Mouse (Mus musculus) hindbrain, postnatal 0 days (tissue): ENCODE measurements around the gene Gucy2g. TPM values are rescaled to one million over a fixed set of nuclear protein-coding genes. Genes with fewer than 3 reads are reported as not detected.

Experiments
- ATAC-seq: fragments of 200-750 bp; cut with Nextera tagmentation; 2 replicates; pipeline ENCODE4 v1.8.0; 2017; ENCODE audit warnings: mild to moderate bottlenecking, moderate TSS enrichment, moderate library complexity
- DNase-seq: peaks from one replicate; pipeline ENCODE4 v3.0.0-alpha.2; 2015; ENCODE audit warnings: low spot score
- H3K27ac ChIP-seq: fragments of 300-500 bp; sonication (generic); 2 replicates; pipeline ENCODE4 v1.5.1; 2014; ENCODE audit warnings: mild to moderate bottlenecking
- H3K27me3 ChIP-seq: fragments of 300-500 bp; sonication (generic); 2 replicates; pipeline ENCODE4 v1.6.1; 2014; ENCODE audit warnings: low read length, mixed read lengths; ENCODE audit not compliant: insufficient read depth
- H3K36me3 ChIP-seq: fragments of 300-500 bp; sonication (generic); 2 replicates; pipeline ENCODE4 v1.6.1; 2014; ENCODE audit warnings: low read length, mixed read lengths; ENCODE audit not compliant: insufficient read depth
- H3K4me1 ChIP-seq: fragments of 300-500 bp; sonication (generic); 2 replicates; pipeline ENCODE4 v1.6.1; 2014; ENCODE audit warnings: antibody characterized with exemption, low read length, mixed read lengths; ENCODE audit not compliant: insufficient read depth
- H3K4me2 ChIP-seq: fragments of 300-500 bp; sonication (generic); 2 replicates; pipeline ENCODE4 v1.6.1; 2014; ENCODE audit warnings: low read depth, mild to moderate bottlenecking, low read length, moderate library complexity, mixed read lengths
- H3K4me3 ChIP-seq: fragments of 300-500 bp; sonication (generic); 2 replicates; pipeline ENCODE4 v1.5.1; 2014; ENCODE audit warnings: low read length
- H3K9ac ChIP-seq: fragments of 300-500 bp; sonication (generic); replicated peaks from 2 replicates; pipeline ENCODE4 v1.6.1; 2014; ENCODE audit warnings: mild to moderate bottlenecking, low read length, moderate library complexity, mixed read lengths
- H3K9me3 ChIP-seq: fragments of 300-500 bp; sonication (generic); 2 replicates; pipeline ENCODE4 v1.6.1; 2016; ENCODE audit warnings: low read length, mixed read lengths
- CTCF ChIP-seq: IDR thresholded peaks from 2 replicates; pipeline ENCODE4 v1.5.1; 2016; ENCODE audit warnings: antibody characterized with exemption, control low read depth, low read depth
- WGBS: fragments of 180-500 bp; shearing (Covaris S2); extraction: QIAGEN DNeasy Blood & Tissue Kit; methylation state at CpG from one replicate; pipeline ENCODE4 v1.1.7; 2014; 5-methylcytosine and 5-hydroxymethylcytosine counted together
- polyA plus RNA-seq: library from polyadenylated mRNA; unstranded; fragments of >200 nt; fragmentation: Nextera tagmentation; extraction: Ambion mirVana; gene quantifications from 2 replicates; pipeline ENCODE4 v1.2.1, GENCODE M21; 2015
- total RNA-seq: library from RNA; depleted of rRNA; stranded (reverse); fragments of >200 nt; gene quantifications from 2 replicates; pipeline ENCODE4 v1.2.3, GENCODE M21; 2014

The Gucy2g gene
- total and polyA plus RNA-seq, 2 experiments from 2014 or later, result 0.09 TPM; not detected in 1

DNA sequence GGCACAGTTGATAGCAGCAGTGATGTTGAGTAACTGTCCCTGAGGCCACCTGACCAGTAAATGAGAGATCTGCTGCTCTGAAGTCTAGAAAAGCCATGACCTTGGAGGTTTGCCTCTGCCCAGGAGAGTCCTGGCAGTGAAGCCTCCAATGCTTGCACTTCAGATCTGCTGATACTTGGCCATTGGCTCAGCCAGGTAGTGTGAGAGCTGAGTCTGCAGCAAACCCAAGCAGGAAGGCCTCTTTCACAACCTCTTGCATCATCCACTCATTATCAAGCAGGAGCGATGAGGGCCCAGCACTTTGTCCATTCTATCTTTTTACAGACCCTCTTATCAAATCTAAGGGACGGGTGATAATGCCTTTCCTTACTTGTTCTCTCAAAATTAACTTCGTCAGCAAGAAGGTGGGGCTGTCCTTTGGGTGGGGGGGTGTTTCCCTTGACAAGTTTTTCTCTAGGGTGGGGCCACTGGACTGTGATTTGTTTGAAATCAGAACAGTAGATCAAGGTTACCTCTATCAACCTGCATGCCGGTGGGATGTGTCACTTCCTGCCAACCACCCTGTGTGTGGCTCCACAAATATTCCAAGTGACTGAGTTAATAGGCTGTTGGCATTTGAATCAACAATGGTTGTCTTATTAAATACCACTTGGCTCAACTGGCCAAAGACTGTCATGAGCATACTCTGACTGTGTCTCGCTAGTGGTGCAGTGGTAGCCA lies 16.8 kb upstream of the Gucy2g start:
- DNase-seq (no peak), ATAC-seq (no peak)
- Histone ChIP-seq H3K4me3 (no peak overlapping the region), H3K4me1 (0 out of 2 replicates have a peak, but pooled peaks cover 6% of the 10 kb centered on the region), H3K4me2 (no peak overlapping the region), H3K9ac (no peak overlapping the region), H3K9me3 (no peaks in the 10 kb centered on the region), H3K27me3 (no peaks in the 10 kb centered on the region), H3K27ac (no peak overlapping the region), H3K36me3 (no peaks in the 10 kb centered on the region)
- TF ChIP-seq CTCF, result no peak
- WGBS, result 83% methylated on average over 5 of the region's 5 CpGs

DNA sequence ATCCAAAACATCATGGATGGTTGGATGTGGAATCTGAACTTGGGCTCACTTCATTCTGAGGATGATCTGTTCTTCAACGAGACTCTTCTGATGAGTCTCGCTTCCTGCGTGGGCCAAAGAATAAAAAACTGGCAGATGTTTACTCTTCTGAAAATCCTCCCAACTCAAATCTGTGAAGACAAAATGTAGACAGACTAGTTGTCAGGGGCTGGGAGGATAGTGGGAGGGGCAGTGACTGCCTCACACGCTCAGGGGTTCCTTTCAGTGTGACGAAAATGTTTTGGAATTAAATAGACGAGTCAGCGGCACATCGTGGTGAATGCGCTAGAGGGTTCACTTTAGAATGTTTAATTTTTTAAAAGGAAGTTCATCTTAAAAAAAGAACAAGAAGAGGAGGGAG lies 15.1 kb upstream of the Gucy2g start:
- Histone ChIP-seq H3K4me2 (no peak overlapping the region), H3K9ac (no peak overlapping the region), H3K9me3 (no peaks in the 10 kb centered on the region), H3K4me3 (no peak overlapping the region), H3K36me3 (no peaks in the 10 kb centered on the region), H3K4me1 (0 out of 2 replicates have a peak, but pooled peaks cover 6% of the 10 kb centered on the region), H3K27ac (no peak overlapping the region), H3K27me3 (no peaks in the 10 kb centered on the region)
- WGBS, result 78% methylated on average over 9 of the region's 9 CpGs
- TF ChIP-seq CTCF, result no peak
- DNase-seq, result no peak
- no peak for ATAC-seq

DNA sequence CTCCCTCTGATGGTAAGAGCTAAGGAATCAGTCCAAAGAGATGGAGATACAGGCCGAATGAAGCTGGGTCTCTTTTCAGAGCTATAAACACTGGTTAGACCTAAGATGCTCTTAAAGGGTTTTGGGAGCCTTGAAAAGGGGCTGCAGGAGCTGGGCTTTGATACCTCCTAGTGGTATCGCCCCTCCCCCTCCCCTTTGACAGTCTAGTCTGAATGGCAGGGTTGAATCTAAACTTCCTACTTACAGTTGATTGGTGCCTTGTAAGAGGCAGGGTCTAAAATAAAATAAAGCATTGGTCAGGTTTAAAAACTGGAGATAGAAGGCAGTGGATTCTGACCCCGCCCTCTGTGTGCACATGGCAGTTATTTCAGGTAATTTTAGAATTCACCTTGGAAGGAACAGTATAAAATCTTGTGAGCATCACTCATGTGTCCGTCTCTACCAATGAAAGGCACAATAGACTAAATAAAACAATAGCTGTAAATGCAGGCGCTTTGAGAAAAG lies 13.5 kb upstream of the Gucy2g start:
- peak overlapping the region; percentile 79 for H3K4me2 ChIP-seq
- H3K9me3 ChIP-seq, result no peaks in the 10 kb centered on the region
- H3K36me3 ChIP-seq, result no peaks in the 10 kb centered on the region
- 0 out of 2 replicates have a peak, but pooled peaks cover 6% of the 10 kb centered on the region for H3K4me1 ChIP-seq
- no peaks in the 10 kb centered on the region for H3K27me3 ChIP-seq
- ATAC-seq (peak; percentile 71; the same call in 1 of the 2 replicates), DNase-seq (peak; percentile 62)
- peak overlapping the region; percentile 49 for H3K9ac ChIP-seq
- TF ChIP-seq CTCF, result no peak
- peak overlapping the region; percentile 61 for H3K27ac ChIP-seq
- 11% methylated on average over 5 of the region's 5 CpGs for WGBS
- H3K4me3 ChIP-seq, result peak overlapping the region; percentile 52

DNA sequence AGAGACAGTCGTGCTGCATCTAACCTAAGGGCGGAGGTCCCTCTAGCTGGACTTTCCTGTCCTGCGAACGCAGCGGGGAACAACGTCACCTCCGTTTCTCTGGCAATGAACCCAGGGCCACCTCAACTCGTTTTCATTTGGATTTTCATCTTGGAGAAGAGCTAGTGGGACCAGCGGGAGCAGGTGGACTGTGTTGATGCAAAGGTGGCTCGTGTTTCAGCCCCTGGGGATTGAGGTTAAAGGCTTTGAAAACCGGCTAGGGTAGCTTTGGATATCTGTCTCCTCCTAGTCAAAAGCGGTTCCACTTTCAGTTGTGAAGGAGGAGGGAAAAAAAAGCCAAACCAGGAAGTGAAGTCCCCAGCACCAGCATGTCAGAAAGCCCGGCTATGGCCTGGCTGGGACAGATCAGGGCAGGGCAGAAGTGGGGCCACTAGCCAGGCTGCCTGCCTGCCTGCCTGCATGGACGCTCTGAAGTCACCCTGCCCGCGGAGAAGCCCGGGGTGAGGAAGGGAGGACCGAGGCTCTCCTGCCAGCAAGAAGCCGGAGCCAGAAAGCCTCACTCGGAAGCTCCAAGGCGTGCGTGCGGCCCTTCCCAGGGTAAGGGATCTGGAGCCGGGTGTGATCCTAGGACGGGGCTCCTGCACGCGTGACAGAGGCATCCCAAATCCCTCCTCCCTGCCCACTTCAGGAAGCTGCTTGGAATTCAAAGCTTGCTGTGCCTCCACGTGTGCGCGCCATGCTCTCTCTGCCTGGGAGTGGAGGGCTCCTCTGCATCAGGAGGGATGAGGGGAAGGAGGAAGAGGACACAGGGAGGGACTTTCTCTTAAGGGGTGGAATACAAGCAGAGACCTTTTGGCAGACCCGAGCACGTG lies 12.8 kb upstream of the Gucy2g start:
- no peaks in the 10 kb centered on the region for H3K27me3 ChIP-seq
- WGBS, result 2% methylated on average over 32 of the region's 32 CpGs
- H3K9ac ChIP-seq, result peak overlapping the region; percentile 49
- no peaks in the 10 kb centered on the region for H3K36me3 ChIP-seq
- H3K4me2 ChIP-seq, result peak overlapping the region; percentile 79
- TF ChIP-seq CTCF, result no peak
- H3K9me3 ChIP-seq, result no peaks in the 10 kb centered on the region
- 0 out of 2 replicates have a peak, but pooled peaks cover 6% of the 10 kb centered on the region for H3K4me1 ChIP-seq
- ATAC-seq (peak; percentile 78), DNase-seq (peak; percentile 44)
- peak overlapping the region; percentile 61 for H3K27ac ChIP-seq
- H3K4me3 ChIP-seq, result peak overlapping the region; percentile 52

DNA sequence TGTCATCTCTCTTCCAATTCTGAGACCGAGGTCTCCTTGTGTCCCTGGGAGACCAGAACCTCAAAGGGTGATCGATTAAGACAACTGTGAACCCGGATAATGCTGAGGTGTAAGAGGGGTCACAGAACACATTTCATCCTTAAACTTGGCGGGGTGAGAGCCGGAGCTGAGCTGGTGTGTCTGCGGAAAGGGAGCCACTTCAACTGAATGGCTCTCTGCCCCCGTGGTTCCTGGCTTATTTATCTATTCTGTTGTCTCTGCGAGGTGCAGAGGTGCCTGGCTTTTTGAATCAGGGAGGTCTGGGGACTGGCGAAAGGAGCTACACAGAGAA lies 12.2 kb upstream of the Gucy2g start:
- ATAC-seq, result peak; percentile 11; the same call in 1 of the 2 replicates
- no peaks in the 10 kb centered on the region for H3K27me3 ChIP-seq
- H3K4me3 ChIP-seq, result peak overlapping the region; percentile 52
- DNase-seq, result no peak
- 2% methylated on average over 9 of the region's 9 CpGs for WGBS
- H3K9ac ChIP-seq, result peak overlapping the region; percentile 49
- no peaks in the 10 kb centered on the region for H3K36me3 ChIP-seq
- peak overlapping the region; percentile 61 for H3K27ac ChIP-seq
- H3K4me1 ChIP-seq, result 0 out of 2 replicates have a peak, but pooled peaks cover 6% of the 10 kb centered on the region
- no peaks in the 10 kb centered on the region for H3K9me3 ChIP-seq
- no peak for TF ChIP-seq CTCF
- peak overlapping the region; percentile 79 for H3K4me2 ChIP-seq

DNA sequence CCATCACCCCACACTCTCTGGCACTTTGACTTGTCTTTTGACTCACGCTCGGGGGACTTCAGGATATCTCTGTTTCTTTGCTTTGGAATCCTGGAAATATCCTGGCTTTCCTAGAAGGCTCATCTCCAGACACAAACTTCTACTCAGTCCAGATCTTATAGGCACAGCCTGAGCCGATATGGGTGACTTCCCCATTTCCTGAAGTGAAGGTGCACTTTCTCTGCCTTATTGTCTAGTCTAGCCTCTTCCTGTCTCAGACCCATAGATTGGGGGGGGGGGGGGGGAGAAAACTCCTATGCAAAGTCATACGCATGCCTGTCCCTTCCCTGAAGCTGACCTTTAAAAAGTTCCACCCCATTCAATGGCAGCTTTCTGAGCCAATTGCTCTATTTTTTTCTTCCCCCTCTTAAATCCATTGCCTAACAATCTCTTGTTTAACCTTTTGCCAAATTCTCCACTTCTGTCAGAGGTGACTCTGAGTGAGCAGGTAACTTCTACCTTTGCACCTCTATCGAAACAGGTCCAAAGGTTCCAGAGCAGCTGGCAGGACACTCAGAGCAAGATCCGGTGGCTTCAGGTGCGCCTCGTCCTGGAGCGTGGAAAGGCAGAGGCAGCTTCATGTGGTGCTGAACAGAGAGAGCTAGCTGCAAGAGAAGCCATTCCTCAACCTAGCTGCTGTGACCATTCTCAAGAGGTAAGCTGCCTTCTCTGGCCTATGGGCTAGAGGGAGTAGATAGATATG lies 10.5 kb upstream of the Gucy2g start, which contains the start of gene Acsl5:
Acsl5 (plus strand) TSS at position 556 of the 742 bp plus-strand sequence.
- Histone ChIP-seq H3K27me3 (no peaks in the 10 kb centered on the region), H3K9me3 (no peaks in the 10 kb centered on the region), H3K4me1 (0 out of 2 replicates have a peak, but pooled peaks cover 6% of the 10 kb centered on the region), H3K4me3 (no peak within 1 kb of the TSS), H3K4me2 (no peak within 1 kb of the TSS), H3K27ac (no peak within 1 kb of the TSS), H3K9ac (no peak within 1 kb of the TSS), H3K36me3 (no peaks in the 10 kb centered on the region)
- TF ChIP-seq CTCF, result no peak
- ATAC-seq, result no peak
- no peak for DNase-seq
- 96% methylated on average over 9 of the region's 9 CpGs for WGBS
